Mouse (Mus musculus): ENCODE measurements around the gene Ddx23.

Ddx23 gene

GRCm38 (mm10) chr15:98674284-98674993, 11.7 kb upstream of the Ddx23 start:
- no peak for DNase-seq (ENCODE audit: low read depth)

DNA sequence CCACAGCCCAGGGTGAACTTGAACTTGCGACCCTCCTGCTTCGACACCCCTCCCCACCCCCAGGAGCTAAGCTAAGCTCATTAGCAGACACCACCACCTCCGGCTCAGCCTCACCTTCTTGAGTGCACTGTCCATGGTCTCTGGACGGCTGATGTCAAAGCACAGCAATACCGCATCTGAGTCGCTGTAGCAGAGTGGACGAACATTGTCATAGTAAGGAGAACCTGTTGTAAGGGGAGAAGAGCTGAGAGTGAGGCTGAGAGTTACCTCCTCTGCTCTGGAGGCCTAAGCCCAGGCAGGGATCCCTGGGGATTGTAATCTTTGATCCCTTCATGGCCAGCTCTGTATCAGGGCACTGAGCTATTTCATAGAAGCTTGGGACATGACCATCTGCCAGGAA, 11.0 kb upstream of the Ddx23 start:
- DNase-seq (ENCODE audit: low read depth) = no peak

- DNase-seq (ENCODE audit: low read depth) = peak; percentile 90
Observed at GRCm38 (mm10) chr15:98672592-98672991, 9.9 kb upstream of the Ddx23 start.

GRCm38 (mm10) chr15:98664042-98664907, 1.6 kb upstream of the Ddx23 start:
- DNase-seq (ENCODE audit: low read depth) = peak; percentile 86

DNA sequence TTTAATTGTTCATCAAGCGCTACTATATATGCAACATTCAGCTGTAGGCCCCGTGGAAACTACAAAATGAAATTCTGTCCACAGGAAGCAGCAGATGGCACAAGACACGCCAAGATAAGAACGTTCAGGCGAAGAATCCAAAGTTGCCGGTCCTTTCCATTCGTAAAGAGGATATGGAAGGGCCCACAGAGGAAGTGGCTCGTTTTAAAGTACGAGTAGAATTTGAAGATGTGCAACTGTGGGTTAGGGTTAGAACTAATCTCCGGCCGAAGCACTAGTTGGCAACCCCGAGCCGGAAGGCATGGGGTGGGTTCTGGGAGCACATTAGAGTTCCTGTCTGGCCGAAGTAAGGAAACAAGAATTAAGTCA, 512 bp downstream of the Ddx23 start:
- DNase-seq (ENCODE audit: low read depth) = peak; percentile 85

- peak; percentile 28 for DNase-seq (ENCODE audit: low read depth)
Observed at GRCm38 (mm10) chr15:98656982-98657751, 5.5 kb downstream of the Ddx23 start.

DNA sequence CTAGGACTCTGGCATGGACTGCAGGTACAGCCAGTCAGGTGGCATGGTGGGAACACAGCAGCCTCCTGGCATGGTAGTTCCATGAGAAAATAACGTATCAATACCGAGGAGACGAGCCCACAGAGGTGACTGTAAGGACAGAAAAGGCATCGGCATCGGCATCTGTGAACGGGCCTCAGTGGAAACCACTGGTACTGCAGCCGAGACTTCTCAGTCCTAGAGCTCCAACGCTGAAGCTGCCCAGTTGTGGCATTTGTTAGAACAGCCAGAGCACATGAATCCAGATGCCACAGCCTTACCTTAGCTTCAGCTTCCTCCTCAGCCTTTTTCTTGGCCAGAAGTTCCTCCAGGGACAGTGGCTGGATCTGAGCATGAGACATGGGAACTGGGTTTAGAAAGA, 10.5 kb downstream of the Ddx23 start:
- no peak for DNase-seq (ENCODE audit: low read depth)

GRCm38 (mm10) chr15:98651431-98651830, 11.3 kb downstream of the Ddx23 start:
- no peak for DNase-seq (ENCODE audit: low read depth)

DNA sequence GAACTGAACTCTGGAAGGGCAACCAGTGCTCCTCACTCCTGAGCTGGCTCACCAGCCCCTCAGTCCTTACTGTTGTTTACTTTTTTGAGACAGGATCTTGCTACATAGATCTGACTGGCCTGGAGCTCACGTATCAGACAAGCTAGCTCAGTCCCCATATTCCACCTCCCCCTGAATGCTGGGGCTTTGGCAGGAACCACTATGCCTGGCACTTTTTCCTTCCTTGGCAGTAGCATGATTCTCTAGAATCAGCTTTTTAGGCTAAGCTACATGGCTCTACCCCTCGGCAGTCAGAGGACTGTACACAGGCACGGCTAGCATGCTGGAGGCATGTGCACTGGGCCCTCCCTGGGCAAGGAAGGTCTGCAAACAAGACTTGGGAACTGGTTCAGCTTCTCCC, 14.6 kb downstream of the Ddx23 start:
- no peak for DNase-seq (ENCODE audit: low read depth)

DNA sequence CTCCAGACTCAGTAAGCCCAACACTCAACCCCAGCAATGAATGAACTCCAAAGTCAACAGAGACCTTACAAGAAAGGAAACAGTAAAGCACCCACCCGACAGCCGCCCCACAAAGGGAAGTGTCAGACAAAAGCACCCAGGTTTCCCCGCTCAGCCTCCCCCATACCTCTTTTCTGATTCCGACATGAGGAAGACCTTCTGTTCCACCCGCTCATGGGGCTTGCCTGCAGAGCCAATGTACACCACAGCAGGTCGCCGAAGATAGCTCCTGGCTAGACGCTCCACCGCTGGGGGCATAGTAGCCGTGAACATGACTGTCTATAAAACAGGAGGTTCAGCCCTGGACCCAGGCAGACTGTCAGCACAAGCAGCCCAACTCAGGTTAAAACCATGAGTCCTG, 15.4 kb downstream of the Ddx23 start:
- DNase-seq (ENCODE audit: low read depth) = no peak

- no peak for DNase-seq (ENCODE audit: low read depth)
Observed at GRCm38 (mm10) chr15:98646737-98647136, 16.0 kb downstream of the Ddx23 start.

- DNase-seq (ENCODE audit: low read depth) = no peak
Observed at GRCm38 (mm10) chr15:98645057-98646026, 17.4 kb downstream of the Ddx23 start.

- no peak for DNase-seq (ENCODE audit: low read depth)
Observed at GRCm38 (mm10) chr15:98644406-98644805, 18.3 kb downstream of the Ddx23 start.

DNA sequence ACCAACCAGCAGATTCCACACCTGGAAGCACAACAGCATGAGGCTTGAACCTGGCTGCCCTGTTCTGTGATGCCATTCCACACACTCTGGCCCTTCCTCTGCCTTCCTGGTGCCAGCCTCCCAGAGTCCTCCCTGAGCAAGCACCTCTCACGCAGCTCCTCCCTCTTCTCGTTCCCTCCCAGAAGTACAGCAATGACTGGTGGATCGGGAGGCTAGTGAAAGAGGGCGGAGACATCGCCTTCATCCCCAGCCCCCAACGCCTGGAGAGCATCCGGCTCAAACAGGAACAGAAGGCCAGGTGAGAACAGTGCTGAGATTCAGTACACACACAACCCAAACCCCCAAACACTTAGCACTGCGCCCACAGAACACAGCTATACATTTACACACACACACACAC, 22.5 kb downstream of the Ddx23 start:
- DNase-seq (ENCODE audit: low read depth) = no peak

DNA sequence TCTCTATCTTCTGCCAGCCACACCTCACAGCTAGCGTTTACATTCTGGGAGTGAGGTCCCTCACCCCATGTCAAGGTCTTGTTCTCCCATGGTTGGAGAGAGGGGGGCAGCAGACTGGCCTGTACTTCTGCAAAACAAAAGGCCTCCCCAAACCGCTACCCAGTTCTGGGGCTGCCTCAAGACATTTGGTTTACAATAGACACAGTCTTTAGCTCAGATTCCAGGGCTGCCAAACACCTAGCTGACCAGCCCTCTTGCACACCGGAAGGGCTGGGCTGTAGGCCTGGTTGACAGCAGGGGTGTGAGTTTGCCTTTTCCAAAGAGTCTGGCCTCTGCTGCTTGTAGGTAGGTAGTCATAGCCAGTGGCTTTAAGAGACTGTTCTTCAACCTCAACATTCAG, 25.5 kb downstream of the Ddx23 start:
- no peak for DNase-seq (ENCODE audit: low read depth)

GRCm38 (mm10) chr15:98636517-98636916, 26.2 kb downstream of the Ddx23 start:
- no peak for DNase-seq (ENCODE audit: low read depth)

DNA sequence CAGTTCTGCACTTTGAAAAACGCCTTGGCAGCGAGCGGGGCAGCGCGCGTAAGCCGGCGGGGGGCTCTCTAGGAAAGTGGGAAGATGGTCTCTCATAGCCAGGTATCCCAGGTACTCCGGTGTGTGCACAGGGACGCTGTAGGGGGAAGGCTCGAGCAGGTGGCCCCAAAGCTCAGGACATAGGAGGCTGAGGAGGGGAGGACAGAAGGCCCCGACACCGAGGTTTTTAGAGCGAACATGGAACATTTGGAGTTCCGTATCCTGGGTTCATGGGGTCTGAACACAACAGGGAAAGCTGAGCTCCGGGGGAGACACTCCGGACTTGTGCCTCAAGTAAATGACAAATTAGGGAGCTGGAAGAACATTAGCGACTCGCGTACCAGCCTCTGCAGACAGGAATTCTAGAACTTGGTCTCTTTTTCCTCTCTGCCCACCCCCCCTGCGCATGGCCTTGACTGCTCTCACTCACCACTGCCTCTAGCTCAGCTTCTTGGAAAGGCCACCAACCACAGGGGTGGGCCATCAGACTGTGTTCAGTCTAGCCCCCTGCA, 27.3 kb downstream of the Ddx23 start:
- DNase-seq (ENCODE audit: low read depth) = no peak

- peak; percentile 29 for DNase-seq (ENCODE audit: low read depth)
Observed at GRCm38 (mm10) chr15:98634541-98635081, 28.1 kb downstream of the Ddx23 start.

GRCm38 (mm10) chr15:98633822-98634470, 28.7 kb downstream of the Ddx23 start:
- DNase-seq (ENCODE audit: low read depth) = no peak

- no peak for DNase-seq (ENCODE audit: low read depth)
Observed at GRCm38 (mm10) chr15:98632921-98633320, 29.8 kb downstream of the Ddx23 start.

Data from 416B (cell line).